Comparison of ENCODE assay signal across 15 mouse cellular contexts in the genomic region with DNA sequence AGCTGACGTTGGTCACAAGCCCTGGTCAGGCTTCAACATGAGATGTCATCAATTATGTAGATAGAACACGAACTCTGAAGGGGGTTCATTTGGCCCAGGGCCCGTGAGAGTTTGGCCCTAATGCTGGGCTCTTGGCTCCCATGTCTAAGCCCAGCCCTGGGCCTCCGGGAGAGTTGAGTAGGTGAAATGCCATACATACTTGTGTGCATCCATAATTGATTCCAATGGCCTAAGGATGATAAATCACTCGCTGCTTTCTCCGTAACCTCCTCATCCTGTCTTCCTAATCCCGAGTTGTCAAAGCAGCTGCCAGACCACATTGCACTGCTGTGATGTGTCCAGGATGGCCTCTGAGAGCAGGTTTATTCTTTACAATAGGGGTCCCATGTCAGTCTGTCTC.
DNase-seq lines count a peak whose midpoint lies in the region.
"Had no signal": no experiment of that assay in that cellular context is flagged by ENCODE, and none has a peak within 500 bp of the region (broad histone marks: within the 10 kb centered on the region; RNA-seq: fewer than 3 reads in every experiment).

No protein-coding gene starts in this region.

- H3K27ac ChIP-seq in heart, embryonic 10.5 days, result peak overlapping the region; percentile 62
- H3K27ac ChIP-seq: forebrain, embryonic 13.5 days; liver, embryonic 14.5 days had no signal

- no peaks in the 10 kb centered on the region for H3K9me3 ChIP-seq in heart, embryonic 10.5 days
- H3K9me3 ChIP-seq: forebrain, embryonic 13.5 days had no signal

- peaks cover 10% of the 10 kb centered on the region; the same call in 1 of the 2 replicates for H3K27me3 ChIP-seq in heart, embryonic 10.5 days (ENCODE audit: insufficient read depth, poor library complexity, severe bottlenecking)
- H3K27me3 ChIP-seq: forebrain, embryonic 13.5 days had no signal

- H3K4me1 ChIP-seq in heart, embryonic 10.5 days, result peaks cover 63% of the 10 kb centered on the region
- H3K4me1 ChIP-seq: forebrain, embryonic 13.5 days had no signal

- 50% methylated on average over 7 of the region's 7 CpGs for WGBS in heart, embryonic 10.5 days

- no peak for DNase-seq in heart, embryonic 10.5 days (ENCODE audit: low spot score)
- DNase-seq in heart, adult 18-20 months, result no peak
- peak; percentile 55 for DNase-seq in 3T3-L1 (ENCODE audit: low read depth, low spot score)
- DNase-seq in kidney, adult 18-20 months, result peak; percentile 23
- DNase-seq in kidney, postnatal 25 days, result peak; percentile 53 to 63
- no peak for DNase-seq in cerebellum, adult 11 months
- no peak for DNase-seq in testis, postnatal 14 days (ENCODE audit: low spot score)
- DNase-seq in frontal cortex, postnatal 14 days (ENCODE audit: low spot score in 2 of 2), result no peak
- DNase-seq: adrenal gland, postnatal 10 days; cerebellum, postnatal 10 days; left cerebral cortex, postnatal 4 days; right cerebral cortex, postnatal 14 days; thymus, postnatal 14 days had no signal

- H3K4me3 ChIP-seq in heart, embryonic 10.5 days, result no peak overlapping the region
- H3K4me3 ChIP-seq: forebrain, embryonic 13.5 days had no signal

- no peaks in the 10 kb centered on the region for H3K36me3 ChIP-seq in heart, embryonic 10.5 days

Comparison
In these comparisons a context has a peak if more than half of its experiments do, and no peak if none do; other contexts are left out.
1. DNase-seq: peak in 3T3-L1 (single experiment), kidney, adult 18-20 months (single experiment) and kidney, postnatal 25 days (2 of 2); none in heart, embryonic 10.5 days (single experiment), heart, adult 18-20 months (0 of 2), cerebellum, adult 11 months (single experiment), testis, postnatal 14 days (single experiment) and frontal cortex, postnatal 14 days (0 of 2).